Mouse (Mus musculus) neural tube, embryonic 11.5 days (tissue): ENCODE results near the gene Recql. TPM values are rescaled to one million over a fixed set of nuclear protein-coding genes. Genes with fewer than 3 reads are reported as not detected.

Experiments used
- ATAC-seq: fragments of 200-750 bp; cut with Nextera tagmentation; 2 replicates; pipeline ENCODE4 v1.8.0; 2017; ENCODE audit warnings: moderate number of reproducible peaks, mild to moderate bottlenecking, moderate TSS enrichment, moderate library complexity; ENCODE audit not compliant: insufficient read depth, low FRiP score, low TSS enrichment
- DNase-seq: peaks from one replicate; pipeline ENCODE4 v3.0.0-alpha.2; 2015; ENCODE audit warnings: low spot score
- H3K27ac ChIP-seq: fragments of 300-500 bp; sonication (generic); 2 replicates; pipeline ENCODE4 v1.5.1; 2014; ENCODE audit warnings: low read depth, mild to moderate bottlenecking, low read length
- H3K27me3 ChIP-seq: fragments of 300-500 bp; sonication (generic); 2 replicates; pipeline ENCODE4 v1.6.1; 2014; ENCODE audit warnings: mild to moderate bottlenecking, low read length, mixed read lengths; ENCODE audit not compliant: control insufficient read depth, insufficient read depth
- H3K36me3 ChIP-seq: fragments of 300-500 bp; sonication (generic); 2 replicates; pipeline ENCODE4 v1.6.1; 2014; ENCODE audit warnings: mild to moderate bottlenecking, low read length, moderate library complexity, mixed read lengths; ENCODE audit not compliant: control insufficient read depth, insufficient read depth
- H3K4me1 ChIP-seq: fragments of 300-500 bp; sonication (generic); 2 replicates; pipeline ENCODE4 v1.6.1; 2014; ENCODE audit warnings: low read length, mixed read lengths; ENCODE audit not compliant: control insufficient read depth, insufficient read depth
- H3K4me2 ChIP-seq: fragments of 300-500 bp; sonication (generic); 2 replicates; pipeline ENCODE4 v1.6.1; 2014; ENCODE audit warnings: low read depth, mild to moderate bottlenecking, moderate library complexity
- H3K4me3 ChIP-seq: fragments of 300-500 bp; sonication (generic); 2 replicates; pipeline ENCODE4 v1.5.1; 2014; ENCODE audit warnings: low read depth, low read length
- H3K9ac ChIP-seq: fragments of 300-500 bp; sonication (generic); 2 replicates; pipeline ENCODE4 v1.6.1; 2014; ENCODE audit warnings: mild to moderate bottlenecking, low read length
- H3K9me3 ChIP-seq: fragments of 300-500 bp; sonication (generic); 2 replicates; pipeline ENCODE4 v1.6.1; 2016; ENCODE audit warnings: low read length; ENCODE audit not compliant: control insufficient read depth
- WGBS: fragments of 180-500 bp; shearing (Covaris S2); extraction: QIAGEN DNeasy Blood & Tissue Kit; methylation state at CpG from one replicate; pipeline ENCODE4 v1.1.7; 2014; 5-methylcytosine and 5-hydroxymethylcytosine counted together
- polyA plus RNA-seq: library from polyadenylated mRNA; unstranded; fragments of >200 nt; fragmentation: Nextera tagmentation; extraction: Ambion mirVana; gene quantifications from 2 replicates; pipeline ENCODE4 v1.2.1, GENCODE M21; 2014

The Recql gene
- polyA plus RNA-seq, 1 experiment from 2014 or later: 37.6 TPM

DNA sequence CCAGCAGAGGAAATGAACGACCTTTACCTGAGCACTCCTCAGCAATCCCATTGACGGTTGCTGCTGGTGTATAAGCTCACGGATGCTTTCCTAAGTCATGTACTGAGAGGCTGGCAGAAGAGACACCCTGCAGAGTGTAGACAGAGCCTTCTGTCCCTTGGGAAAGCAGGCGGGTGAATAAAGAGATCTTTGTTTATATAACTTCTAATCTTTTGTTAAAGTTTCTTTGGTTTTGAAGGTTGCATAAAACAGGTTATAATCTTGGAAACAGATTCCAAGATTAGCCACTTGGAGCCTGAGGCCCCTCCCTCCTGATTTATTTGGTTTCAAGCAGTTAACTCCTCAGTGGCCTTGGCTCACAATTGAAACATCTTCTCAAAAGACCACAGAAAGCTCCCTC lies 64.0 kb downstream of the Recql start, which contains the start of gene Slco1a5:
TSS of gene Slco1a5 (minus strand) at position 101 of the 400 bp plus-strand sequence.
- Histone ChIP-seq H3K36me3 (no peaks in the 10 kb centered on the region), H3K4me3 (no peak within 1 kb of the TSS), H3K4me1 (no peaks in the 10 kb centered on the region), H3K4me2 (no peak within 1 kb of the TSS), H3K9me3 (no peaks in the 10 kb centered on the region), H3K9ac (no peak within 1 kb of the TSS), H3K27ac (no peak within 1 kb of the TSS), H3K27me3 (no peaks in the 10 kb centered on the region)
- ATAC-seq: no peak
- WGBS: 41% methylated on average over 4 of the region's 4 CpGs
- no peak for DNase-seq

- ATAC-seq (no peak), DNase-seq (no peak)
- Histone ChIP-seq H3K9me3 (no peaks in the 10 kb centered on the region), H3K27me3 (no peaks in the 10 kb centered on the region), H3K4me3 (no peak overlapping the region), H3K4me2 (no peak overlapping the region), H3K4me1 (no peaks in the 10 kb centered on the region), H3K27ac (no peak overlapping the region), H3K9ac (no peak overlapping the region), H3K36me3 (no peaks in the 10 kb centered on the region)
Observed at GRCm38 (mm10) chr6:142317106-142317505, 69.8 kb downstream of the Recql start.

- Histone ChIP-seq H3K27ac (no peak overlapping the region), H3K4me3 (no peak overlapping the region), H3K9me3 (peaks cover 3% of the 10 kb centered on the region; the same call in 1 of the 2 replicates), H3K4me1 (no peaks in the 10 kb centered on the region), H3K27me3 (no peaks in the 10 kb centered on the region), H3K36me3 (no peaks in the 10 kb centered on the region), H3K4me2 (no peak overlapping the region), H3K9ac (no peak overlapping the region)
- ATAC-seq (no peak), DNase-seq (no peak)
- 89% methylated on average over 5 of the region's 5 CpGs for WGBS
Observed at GRCm38 (mm10) chr6:142314285-142314684, 72.6 kb downstream of the Recql start.

DNA sequence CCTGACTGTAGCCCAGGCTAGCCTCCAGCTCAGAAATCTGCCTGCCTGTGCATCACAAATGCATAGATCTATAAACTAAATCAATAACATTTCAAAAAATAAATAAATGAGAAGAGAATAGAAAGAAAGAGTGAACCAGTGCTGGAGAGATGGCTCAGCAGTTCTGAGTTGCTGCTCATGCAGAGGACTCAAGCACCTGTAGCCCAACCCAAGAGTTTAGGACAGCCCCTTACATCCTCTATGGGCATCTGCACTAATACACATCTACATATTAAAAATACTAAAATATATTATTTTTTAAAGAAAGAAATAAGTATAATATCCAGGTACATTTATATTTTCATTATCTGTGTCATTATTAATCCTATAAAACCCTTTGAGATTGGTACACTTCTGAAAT lies 81.8 kb downstream of the Recql start:
- H3K27ac ChIP-seq: no peak overlapping the region
- DNase-seq (no peak), ATAC-seq (peak; percentile 55; the same call in 1 of the 2 replicates)
- no peak overlapping the region for H3K9ac ChIP-seq
- no peaks in the 10 kb centered on the region for H3K27me3 ChIP-seq
- no peaks in the 10 kb centered on the region for H3K4me1 ChIP-seq
- no peak overlapping the region for H3K4me2 ChIP-seq
- no peak overlapping the region for H3K4me3 ChIP-seq
- peaks cover 3% of the 10 kb centered on the region; the same call in 1 of the 2 replicates for H3K9me3 ChIP-seq
- H3K36me3 ChIP-seq: no peaks in the 10 kb centered on the region

Other genes starting within 250 kb of the Recql start
- not detected in 2 replicates for gene Slco1a6, start 178.6 kb downstream of the Recql start, polyA plus RNA-seq
- gene Iapp, start 88.7 kb downstream of the Recql start, polyA plus RNA-seq: not detected in 2 replicates
- gene Slco1a5, start 64.1 kb downstream of the Recql start, polyA plus RNA-seq: 0.12 and 0.14 TPM in 2 replicates
- 16.6 and 22.2 TPM in 2 replicates for gene Pyroxd1, start 41.4 kb downstream of the Recql start, polyA plus RNA-seq
- 120 and 122 TPM in 2 replicates for gene Golt1b, start 134 bp upstream of the Recql start, polyA plus RNA-seq
- gene Spx, start 26.4 kb upstream of the Recql start, polyA plus RNA-seq: 0.56 and 0.78 TPM in 2 replicates
- gene Gys2, start 86.0 kb upstream of the Recql start, polyA plus RNA-seq: not detected in 2 replicates
- 517 and 530 TPM in 2 replicates for gene Ldhb, start 120.9 kb upstream of the Recql start, polyA plus RNA-seq
- gene Kcnj8, start 184.5 kb upstream of the Recql start, polyA plus RNA-seq: 3.4 and 3.6 TPM in 2 replicates